Mouse (Mus musculus) cerebellum, postnatal 10 days (tissue): ENCODE results near the gene Gcc2.
A peak's percentile ranks its signal among the peaks of the same experiment; 100 is the strongest.
"Not testable (repeated sequence)": the region's sequence is repeated elsewhere in the genome, so short reads cannot be mapped to it uniquely, and the experiment has no call there.

Experiments used
- DNase-seq, 2 experiments: peaks; one replicate each; pipeline ENCODE4 v3.0.0; 2021; ENCODE audit warnings: mixed read lengths in 2 of 2

Gcc2 gene

GRCm38 (mm10) chr10:58231779-58232640 is 23.3 kb upstream of the Gcc2 start:
- peak; percentile 66 to 67 for DNase-seq

GRCm38 (mm10) chr10:58232641-58232969 is 22.7 kb upstream of the Gcc2 start, which contains the start of gene Duxf3:
Gene Duxf3, minus strand, starts transcription at chr10:58232675.
- DNase-seq: not testable (repeated sequence)

- peak in 1 of 2 experiments; percentile 18 for DNase-seq
Observed at GRCm38 (mm10) chr10:58233054-58233739, 22.1 kb upstream of the Gcc2 start.

- DNase-seq: not testable (repeated sequence)
Observed at GRCm38 (mm10) chr10:58233740-58234121, 21.6 kb upstream of the Gcc2 start.

GRCm38 (mm10) chr10:58234985-58235384 is 20.3 kb upstream of the Gcc2 start:
- not testable (repeated sequence) for DNase-seq

GRCm38 (mm10) chr10:58236613-58237012 is 18.7 kb upstream of the Gcc2 start, which contains the start of gene Gm4981:
Gene Gm4981, minus strand, starts transcription at chr10:58236701.
- no peak for DNase-seq

- peak; percentile 30 to 52 for DNase-seq
Observed at GRCm38 (mm10) chr10:58238984-58239740, 16.1 kb upstream of the Gcc2 start.

GRCm38 (mm10) chr10:58249535-58249934 is 5.8 kb upstream of the Gcc2 start:
- no peak for DNase-seq

- DNase-seq: peak; percentile 22 to 39
Observed at GRCm38 (mm10) chr10:58254635-58255175, 592 bp upstream of the Gcc2 start.

- peak in 1 of 2 experiments; percentile 11 for DNase-seq
Observed at GRCm38 (mm10) chr10:58255954-58256353, 657 bp downstream of the Gcc2 start.

GRCm38 (mm10) chr10:58258466-58258865 is 3.2 kb downstream of the Gcc2 start:
- peak; percentile 6 to 18 for DNase-seq

GRCm38 (mm10) chr10:58282238-58282637 is 26.9 kb downstream of the Gcc2 start:
- no peak for DNase-seq

GRCm38 (mm10) chr10:58290742-58291141 is 35.4 kb downstream of the Gcc2 start:
- no peak for DNase-seq

GRCm38 (mm10) chr10:58294246-58294645 is 38.9 kb downstream of the Gcc2 start:
- no peak for DNase-seq

GRCm38 (mm10) chr10:58295605-58296004 is 40.3 kb downstream of the Gcc2 start:
- no peak for DNase-seq

- no peak for DNase-seq
Observed at GRCm38 (mm10) chr10:58304996-58305395, 49.7 kb downstream of the Gcc2 start.

- no peak for DNase-seq
Observed at GRCm38 (mm10) chr10:58306897-58307296, 51.6 kb downstream of the Gcc2 start.

GRCm38 (mm10) chr10:58310791-58311190 is 55.5 kb downstream of the Gcc2 start:
- no peak for DNase-seq

- no peak for DNase-seq
Observed at GRCm38 (mm10) chr10:58312887-58313286, 57.6 kb downstream of the Gcc2 start.

- DNase-seq: no peak
Observed at GRCm38 (mm10) chr10:58320881-58321280, 65.6 kb downstream of the Gcc2 start.

- DNase-seq: no peak
Observed at GRCm38 (mm10) chr10:58322361-58323027, 67.2 kb downstream of the Gcc2 start.
